9 mouse cellular contexts compared by ENCODE assay signal in the genomic region with DNA sequence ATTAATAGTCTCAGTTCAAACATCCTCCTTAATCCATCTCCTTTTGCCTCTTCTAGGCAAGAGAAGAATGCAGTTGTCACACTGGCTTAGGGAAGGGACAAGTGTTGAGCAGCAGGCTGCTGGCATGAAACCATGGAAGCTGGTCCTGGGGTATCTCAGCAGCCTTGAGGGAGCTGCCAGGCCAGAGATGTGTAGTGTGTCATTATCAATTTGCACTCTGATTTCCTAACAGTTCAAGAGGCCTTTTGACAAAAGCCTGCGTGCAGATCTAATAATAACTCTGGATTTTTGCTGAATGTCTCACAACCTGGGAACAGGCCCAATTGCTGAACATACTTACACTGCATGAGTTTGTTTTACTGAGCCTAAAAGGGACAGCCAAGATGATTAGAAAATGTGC.
A peak's percentile ranks its signal among the peaks of the same experiment; 100 is the strongest.
DNase-seq lines count a peak whose midpoint lies in the region; ATAC-seq lines count a peak whose summit lies in the region.
"Had no signal": no experiment of that assay in that cellular context is flagged by ENCODE, and none has a peak within 500 bp of the region (broad histone marks: within the 10 kb centered on the region; RNA-seq: fewer than 3 reads in every experiment).

No protein-coding gene starts in this region.

- DNase-seq in kidney, adult 18-20 months, result peak; percentile 11
- DNase-seq in brain, adult 2 months (ENCODE audit: low read depth, low spot score), result peak; percentile 47
- peak; percentile 40 for DNase-seq in lung, postnatal 10 days
- no peak for DNase-seq in cerebellum, adult 9-10 months
- no peak for DNase-seq in thymus, postnatal 10 days (ENCODE audit: low spot score in 2 of 2)
- no peak for DNase-seq in cerebellum, adult 9-11 months

- H3K4me3 ChIP-seq in kidney, embryonic 16.5 days (ENCODE audit: low read length), result no peak overlapping the region
- H3K4me3 ChIP-seq in heart, embryonic 13.5 days, result no peak overlapping the region

- WGBS in kidney, embryonic 16.5 days, result 80% methylated on average over 1 of the region's 1 CpGs
- WGBS in heart, embryonic 13.5 days, result 8% methylated on average over 1 of the region's 1 CpGs

- ATAC-seq in kidney, embryonic 16.5 days (ENCODE audit: low FRiP score, low TSS enrichment), result no peak
- ATAC-seq in heart, embryonic 13.5 days (ENCODE audit: extremely low read depth, insufficient number of reproducible peaks, low FRiP score, low TSS enrichment), result peak; percentile 74; the same call in 1 of the 2 replicates

- H3K27ac ChIP-seq in kidney, embryonic 16.5 days (ENCODE audit: low read length), result no peak overlapping the region
- peak overlapping the region; percentile 78 for H3K27ac ChIP-seq in heart, embryonic 13.5 days (replicated peaks)
- H3K27ac ChIP-seq: liver, embryonic 14.5 days had no signal

- no peaks in the 10 kb centered on the region for H3K4me1 ChIP-seq in kidney, embryonic 16.5 days (ENCODE audit: insufficient read depth, low read length)
- H3K4me1 ChIP-seq in heart, embryonic 13.5 days, result peaks cover 28% of the 10 kb centered on the region

- no peak overlapping the region for H3K4me2 ChIP-seq in kidney, embryonic 16.5 days (replicated peaks; ENCODE audit: low read depth, low read length)
- H3K4me2 ChIP-seq in heart, embryonic 13.5 days, result peak overlapping the region; percentile 4; the same call in 1 of the 2 replicates

- H3K9ac ChIP-seq in kidney, embryonic 16.5 days (replicated peaks; ENCODE audit: low read length), result no peak overlapping the region
- no peak overlapping the region for H3K9ac ChIP-seq in heart, embryonic 13.5 days
- H3K9ac ChIP-seq: liver, embryonic 14.5 days had no signal

- H3K9me3 ChIP-seq in kidney, embryonic 16.5 days (ENCODE audit: low read length), result no peaks in the 10 kb centered on the region
- no peaks in the 10 kb centered on the region for H3K9me3 ChIP-seq in heart, embryonic 13.5 days

- no peaks in the 10 kb centered on the region for H3K27me3 ChIP-seq in kidney, embryonic 16.5 days (ENCODE audit: insufficient read depth, low read length)
- no peaks in the 10 kb centered on the region for H3K27me3 ChIP-seq in heart, embryonic 13.5 days (replicated peaks)

- H3K36me3 ChIP-seq in kidney, embryonic 16.5 days (ENCODE audit: insufficient read depth, low read length), result no peaks in the 10 kb centered on the region
- H3K36me3 ChIP-seq in heart, embryonic 13.5 days, result no peaks in the 10 kb centered on the region

Comparison
In these comparisons a context has a peak if more than half of its experiments do, and no peak if none do; other contexts are left out.
1. DNase-seq: peak in kidney, adult 18-20 months (single experiment), brain, adult 2 months (single experiment) and lung, postnatal 10 days (single experiment); none in cerebellum, adult 9-10 months (single experiment), thymus, postnatal 10 days (0 of 2) and cerebellum, adult 9-11 months (single experiment).